Mouse (Mus musculus) c-Kit-positive CD71-positive TER-119-positive erythroid progenitor cells, embryonic 14.5 days (primary cell): ENCODE results near the gene Nphp4.
A peak's percentile ranks its signal among the peaks of the same experiment; 100 is the strongest.
"Not testable (repeated sequence)": the region's sequence is repeated elsewhere in the genome, so short reads cannot be mapped to it uniquely, and the experiment has no call there.

ENCODE experiments used
- DNase-seq: peaks from one replicate; pipeline ENCODE4 v3.0.0-alpha.2; 2013; ENCODE audit warnings: low spot score

Nphp4 gene

DNA sequence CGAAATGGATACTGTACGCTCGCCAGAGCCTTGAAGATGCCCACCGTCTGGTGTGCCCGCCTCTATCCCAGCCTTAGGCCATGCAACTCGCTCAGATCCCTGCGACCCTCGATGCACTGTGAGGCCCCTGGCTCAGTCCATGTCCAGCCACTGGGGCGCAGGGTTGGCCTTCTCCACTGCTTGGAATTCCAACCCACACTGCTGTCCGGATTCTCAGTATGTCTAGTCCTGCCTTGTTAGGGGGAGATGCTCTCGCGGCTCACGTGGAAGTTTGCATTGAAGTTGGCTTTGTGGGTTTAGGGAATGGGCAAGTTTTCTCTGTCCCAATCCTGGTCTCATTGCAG is 1.7 kb downstream of the Nphp4 start:
- DNase-seq, result no peak

- DNase-seq, result no peak
These were observed 3.9 kb downstream of the Nphp4 start for GRCm38 (mm10) chr4:152480426-152480825.

DNA sequence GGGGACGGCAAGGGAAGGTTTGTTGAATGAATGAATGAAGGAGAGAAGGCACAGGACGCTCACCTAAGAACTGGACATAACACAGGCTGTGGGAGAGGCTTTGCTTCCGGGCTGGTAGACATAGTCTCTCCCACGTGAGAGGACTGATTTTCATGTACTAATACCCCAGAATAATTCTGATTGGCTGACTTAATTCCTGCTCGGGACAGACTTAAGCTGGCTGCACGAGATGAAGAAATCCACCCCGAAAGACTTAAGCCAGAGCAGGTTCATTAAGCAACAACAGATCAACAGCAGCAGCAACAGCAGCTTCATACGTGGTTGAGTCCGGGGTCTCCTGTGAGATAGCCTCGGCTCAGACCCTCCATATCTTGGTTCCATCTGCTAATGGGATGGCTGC is 11.5 kb downstream of the Nphp4 start:
- DNase-seq, result no peak

DNA sequence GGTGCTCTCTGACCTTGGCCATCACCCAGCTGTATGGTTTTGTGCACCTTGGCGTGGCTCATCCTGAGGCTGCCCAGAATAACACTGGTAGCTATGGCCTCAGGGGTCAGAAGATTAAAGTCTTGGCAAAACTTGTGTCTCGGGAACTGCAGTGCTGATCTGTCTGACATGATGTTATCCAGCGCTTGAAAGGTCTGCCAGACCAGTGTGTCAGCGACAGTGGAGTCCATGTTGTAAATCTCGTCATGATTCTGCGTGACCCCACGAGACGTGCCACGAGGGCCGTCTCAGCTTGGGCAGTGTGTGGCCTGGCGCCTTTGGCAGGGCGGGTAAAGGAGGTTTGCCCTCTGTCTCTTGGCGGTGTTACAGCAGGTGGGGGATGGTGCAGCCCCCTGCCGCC is 13.8 kb downstream of the Nphp4 start:
- no peak for DNase-seq

- DNase-seq, result peak; percentile 32
These were observed 14.9 kb downstream of the Nphp4 start for GRCm38 (mm10) chr4:152491250-152491899.

DNA sequence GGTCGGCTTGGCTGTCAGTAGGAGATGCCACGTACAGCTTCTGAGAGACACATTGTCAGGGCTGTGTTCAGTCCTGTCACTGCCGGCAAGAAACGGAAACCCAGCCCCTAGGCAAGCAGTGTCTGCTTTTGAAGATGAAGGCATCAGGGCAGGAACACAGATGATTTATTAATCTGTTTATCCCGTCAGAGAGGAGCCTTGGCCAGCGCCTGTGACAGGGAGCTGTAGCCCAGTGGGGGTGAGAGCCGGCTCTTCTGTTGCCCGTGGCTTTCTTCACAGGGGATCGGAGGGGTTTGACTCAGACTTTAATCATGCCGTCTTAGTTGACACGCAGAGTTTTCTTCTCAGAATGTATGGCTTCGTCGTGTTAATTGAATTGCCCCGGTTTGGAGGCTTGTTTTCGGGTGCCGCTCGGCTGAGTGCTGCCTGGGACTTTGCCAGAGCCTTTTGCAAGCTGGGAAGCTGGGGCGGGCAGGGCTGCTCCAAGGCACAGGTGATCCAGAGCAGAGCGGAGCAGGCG is 17.9 kb downstream of the Nphp4 start:
- DNase-seq, result no peak

DNA sequence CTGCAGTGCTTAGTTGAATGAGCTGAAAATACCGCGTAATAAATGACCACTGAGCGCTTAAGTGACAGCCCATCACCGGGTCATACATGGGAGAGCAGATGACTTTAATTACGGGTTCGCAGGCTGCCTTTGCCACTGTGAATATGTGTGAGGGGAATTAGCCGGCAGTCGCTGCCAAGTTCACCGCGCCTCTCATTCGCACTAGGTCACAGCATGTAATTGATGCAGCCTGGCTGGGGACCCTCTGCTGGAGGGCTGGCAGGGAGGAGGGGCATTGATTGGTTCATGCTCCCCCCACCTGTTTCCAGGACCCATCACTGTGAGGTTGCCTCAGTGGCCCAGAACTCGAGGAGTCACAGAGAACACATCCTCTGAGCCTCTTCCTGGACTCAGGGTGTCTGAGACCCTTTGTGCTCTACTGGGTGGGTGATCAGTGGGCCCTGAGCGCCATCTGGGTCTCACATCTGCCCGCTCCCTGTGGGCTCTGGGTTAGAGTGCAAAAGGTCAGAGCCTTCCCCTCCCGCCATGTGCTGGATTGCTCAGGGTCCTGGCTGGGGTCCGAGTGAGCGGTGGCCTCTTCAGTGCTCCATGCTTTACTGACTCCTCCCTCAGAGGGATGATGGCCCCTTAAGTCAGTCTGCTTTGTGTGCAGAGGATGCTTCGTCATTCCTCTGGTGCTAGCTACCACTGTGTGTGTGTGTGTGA is 35.9 kb downstream of the Nphp4 start:
- no peak for DNase-seq

DNA sequence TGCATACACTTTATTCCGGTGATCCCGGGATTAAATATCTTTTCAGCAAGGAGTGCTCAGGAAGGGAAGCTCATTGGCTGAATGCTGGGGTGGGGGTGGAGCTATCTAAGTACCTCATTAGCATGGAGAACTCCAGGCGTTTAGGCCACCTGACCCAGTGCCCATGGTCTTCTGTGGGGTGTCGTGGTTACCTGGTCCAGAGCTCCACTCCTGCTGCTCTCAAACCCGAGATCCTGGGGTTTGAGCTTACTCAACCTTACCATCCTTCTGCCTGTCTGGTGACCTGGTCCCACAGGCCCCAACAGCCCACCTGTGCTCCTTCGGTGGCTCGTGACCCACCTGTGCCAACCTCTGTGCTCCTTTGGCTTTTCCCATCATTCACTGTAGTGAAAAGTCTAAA is 38.4 kb downstream of the Nphp4 start:
- no peak for DNase-seq

- DNase-seq, result no peak
These were observed 42.6 kb downstream of the Nphp4 start for GRCm38 (mm10) chr4:152519106-152519505.

DNA sequence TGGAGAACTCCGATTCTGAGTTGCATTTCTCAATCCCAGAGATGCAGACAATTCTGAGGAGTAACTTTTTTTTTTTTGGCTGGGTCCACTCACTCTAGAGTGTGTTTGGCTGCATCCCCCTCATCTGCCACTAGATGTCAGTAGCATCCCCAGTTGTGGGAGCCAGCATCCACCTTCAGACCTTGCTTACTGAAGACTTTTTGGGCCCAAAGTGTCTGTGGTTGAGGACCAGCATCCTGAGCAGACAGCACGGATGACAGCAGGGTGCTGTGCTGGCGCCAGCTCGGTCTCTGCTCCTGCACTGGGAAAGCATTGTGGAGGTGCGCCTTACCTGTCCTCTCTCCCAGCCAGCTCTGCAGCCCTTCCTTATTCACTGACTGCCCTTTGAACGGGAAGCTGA is 43.6 kb downstream of the Nphp4 start:
- DNase-seq, result peak; percentile 15

GRCm38 (mm10) chr4:152532872-152533271 is 56.4 kb downstream of the Nphp4 start:
- DNase-seq, result no peak

DNA sequence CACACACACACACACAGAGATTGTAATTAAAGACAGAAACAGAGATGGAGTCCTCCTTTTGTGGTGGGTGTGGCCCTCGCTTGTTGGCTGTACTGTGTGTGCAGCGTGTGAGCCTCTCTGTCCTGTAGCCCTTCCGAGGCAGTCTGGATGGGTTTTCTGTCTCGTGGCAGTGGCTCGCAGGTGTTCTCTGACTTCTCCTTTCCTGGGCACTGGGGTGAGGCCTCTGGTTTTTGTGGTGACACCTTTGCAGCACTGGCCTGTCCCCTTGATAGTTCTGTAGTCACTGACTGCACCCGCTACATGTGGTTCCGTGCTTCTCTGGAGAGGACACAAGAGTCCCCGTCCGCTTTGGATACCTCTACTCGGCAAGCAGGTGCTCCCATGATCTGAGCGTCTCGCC is 63.2 kb downstream of the Nphp4 start:
- no peak for DNase-seq

GRCm38 (mm10) chr4:152541172-152541571 is 64.7 kb downstream of the Nphp4 start:
- DNase-seq, result no peak

- no peak for DNase-seq
These were observed 65.9 kb downstream of the Nphp4 start for GRCm38 (mm10) chr4:152542447-152542846.

- DNase-seq, result no peak
These were observed 70.0 kb downstream of the Nphp4 start for GRCm38 (mm10) chr4:152546481-152546880.

- DNase-seq, result peak; percentile 15
These were observed 71.6 kb downstream of the Nphp4 start for GRCm38 (mm10) chr4:152547886-152548663.

GRCm38 (mm10) chr4:152549507-152550202 is 73.1 kb downstream of the Nphp4 start:
- DNase-seq, result no peak

- no peak for DNase-seq
These were observed 73.7 kb downstream of the Nphp4 start for GRCm38 (mm10) chr4:152550203-152550549.

- no peak for DNase-seq
These were observed 77.2 kb downstream of the Nphp4 start for GRCm38 (mm10) chr4:152553582-152554285.

DNA sequence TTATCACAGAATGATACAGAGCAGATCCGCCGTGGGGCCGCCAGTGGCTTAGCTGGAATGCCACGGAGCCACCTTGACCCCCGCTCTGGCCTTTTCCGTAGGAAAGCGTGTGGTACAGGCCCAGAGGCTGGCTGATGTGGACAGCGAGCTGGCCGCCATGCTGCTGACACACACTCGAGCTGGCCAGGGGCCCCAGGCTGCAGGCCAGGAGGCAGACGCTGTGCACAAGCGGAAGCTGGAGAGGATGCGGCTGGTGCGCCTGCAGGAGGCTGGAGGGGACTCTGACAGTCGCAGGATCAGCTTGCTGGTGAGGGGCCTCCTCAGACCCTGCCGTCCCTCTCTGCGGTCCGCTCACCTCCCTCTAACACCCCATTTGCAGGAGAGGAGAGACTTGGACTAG is 77.9 kb downstream of the Nphp4 start:
- no peak for DNase-seq

DNA sequence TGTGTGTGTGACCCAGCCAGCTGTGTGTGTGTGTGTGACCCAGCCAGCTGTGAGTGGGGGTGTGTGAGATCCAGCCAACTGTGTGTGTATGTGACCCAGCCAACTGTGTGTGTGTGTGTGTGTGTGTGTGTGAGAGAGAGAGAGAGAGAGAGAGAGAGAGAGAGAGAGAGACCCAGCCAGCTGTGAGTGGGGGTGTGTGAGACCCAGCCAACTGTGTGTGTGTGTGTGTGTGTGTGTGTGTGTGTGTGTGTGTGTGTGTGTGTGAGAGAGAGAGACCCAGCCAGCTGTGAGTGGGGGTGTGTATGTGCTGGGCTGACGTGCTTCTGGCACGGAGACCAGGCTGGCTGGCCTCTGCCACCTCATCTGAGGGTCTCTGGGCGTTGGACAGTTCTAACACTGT is 79.3 kb downstream of the Nphp4 start:
- DNase-seq, result not testable (repeated sequence)

DNA sequence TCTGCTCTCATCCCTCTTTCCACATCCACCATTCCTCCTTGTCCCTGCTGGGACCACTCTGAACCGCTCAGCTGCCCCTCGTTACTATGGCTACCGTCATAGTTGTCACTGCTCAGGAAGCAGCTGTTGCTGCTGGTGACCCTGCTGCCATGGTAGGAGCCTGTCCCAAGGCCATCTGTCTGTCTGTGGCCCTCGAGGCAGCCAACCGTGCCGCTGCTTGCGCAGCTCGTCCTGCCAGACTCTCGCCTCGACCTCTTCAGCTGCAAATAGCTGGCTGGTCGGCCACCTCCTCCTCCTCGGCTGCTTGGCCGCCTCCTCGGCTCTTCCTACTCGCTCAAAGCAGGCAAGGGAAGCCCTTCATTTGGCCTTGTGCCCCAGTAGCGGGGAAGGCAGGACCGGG is 81.7 kb downstream of the Nphp4 start:
- no peak for DNase-seq
